ENCODE assay signal across 9 mouse cellular contexts in genomic region chr1:152992271-152993134, GRCm38 (mm10). TPM values are rescaled to one million over a fixed set of nuclear protein-coding genes. Genes with fewer than 3 reads are reported as not detected.
DNase-seq lines count a peak whose midpoint lies in the region; ATAC-seq and TF ChIP-seq lines count a peak whose summit lies in the region.
"Had no signal": no experiment of that assay in that cellular context is flagged by ENCODE, and none has a peak within 500 bp of the region (broad histone marks: within the 10 kb centered on the region; RNA-seq: fewer than 3 reads in every experiment).

No protein-coding gene starts in this region.

- H3K4me3 ChIP-seq in ES-Bruce4 (ENCODE audit: low read depth, low read length): 0 out of 2 replicates have a peak overlapping the region, but pooled peaks have one; percentile 34
- no peak overlapping the region for H3K4me3 ChIP-seq in lung, embryonic 15.5 days
- H3K4me3 ChIP-seq: forebrain, embryonic 12.5 days had no signal

- TF ChIP-seq POLR2A in ES-Bruce4 (IDR thresholded peaks at IDR 0.05; ENCODE audit: insufficient read depth, low read length): no peak

- H3K9me3 ChIP-seq in ES-Bruce4 (replicated peaks; ENCODE audit: control insufficient read depth, insufficient read depth, low read length, poor library complexity, severe bottlenecking): no peaks in the 10 kb centered on the region
- no peaks in the 10 kb centered on the region for H3K9me3 ChIP-seq in lung, embryonic 15.5 days
- H3K9me3 ChIP-seq: forebrain, embryonic 12.5 days had no signal

- TF ChIP-seq EP300 in ES-Bruce4 (IDR thresholded peaks at IDR 0.05; ENCODE audit: insufficient read depth, low read depth, low read length): peak; percentile 56

- peaks cover 1% of the 10 kb centered on the region for H3K4me1 ChIP-seq in ES-Bruce4 (ENCODE audit: control insufficient read depth, insufficient read depth, low read length)
- H3K4me1 ChIP-seq in lung, embryonic 15.5 days: no peaks in the 10 kb centered on the region
- H3K4me1 ChIP-seq: forebrain, embryonic 12.5 days had no signal

- ATAC-seq in lung, embryonic 15.5 days (ENCODE audit: borderline replicate concordance, extremely low read depth, low FRiP score, low TSS enrichment): peak; percentile 67
- ATAC-seq in CD4-positive, CD25-positive, alpha-beta regulatory T cell, adult 4 months: no peak

- no peak overlapping the region for H3K4me2 ChIP-seq in lung, embryonic 15.5 days
- H3K4me2 ChIP-seq: forebrain, embryonic 12.5 days had no signal

- no peak for TF ChIP-seq CTCF in ES-Bruce4 (IDR thresholded peaks at IDR 0.05; ENCODE audit: low read depth, low read length)

- no peaks in the 10 kb centered on the region for H3K36me3 ChIP-seq in ES-Bruce4 (ENCODE audit: control insufficient read depth, insufficient read depth, low read length, poor library complexity, severe bottlenecking)
- no peaks in the 10 kb centered on the region for H3K36me3 ChIP-seq in lung, embryonic 15.5 days
- H3K36me3 ChIP-seq: forebrain, embryonic 12.5 days had no signal

- H3K27me3 ChIP-seq in ES-Bruce4 (ENCODE audit: control insufficient read depth, insufficient read depth, low read length, poor library complexity, severe bottlenecking): no peaks in the 10 kb centered on the region
- H3K27me3 ChIP-seq in lung, embryonic 15.5 days: no peaks in the 10 kb centered on the region
- H3K27me3 ChIP-seq: forebrain, embryonic 12.5 days had no signal

- intact Hi-C loops in left cerebral cortex, postnatal 14 days (cut with DNase I): no loop called here
- intact Hi-C loops in left cerebral cortex, postnatal 4 days (cut with DNase I): no loop called here

- peak; percentile 20 to 59 for DNase-seq in gastrocnemius, adult 8-10 months (ENCODE audit: low spot score in 2 of 2)
- DNase-seq in gastrocnemius, postnatal 4 days (ENCODE audit: low spot score in 2 of 2): no peak
- DNase-seq in brain, adult 2 months (ENCODE audit: low read depth, low spot score): peak; percentile 93
- no peak for DNase-seq in left cerebral cortex, postnatal 14 days (ENCODE audit: low spot score in 2 of 2)
- no peak for DNase-seq in left cerebral cortex, postnatal 4 days

- peak overlapping the region; percentile 48 for H3K9ac ChIP-seq in ES-Bruce4 (ENCODE audit: low read depth, poor library complexity, severe bottlenecking)
- H3K9ac ChIP-seq in lung, embryonic 15.5 days: no peak overlapping the region
- H3K9ac ChIP-seq: forebrain, embryonic 12.5 days had no signal

- H3K27ac ChIP-seq in ES-Bruce4 (ENCODE audit: insufficient read depth, low read length): peak overlapping the region; percentile 96
- H3K27ac ChIP-seq in lung, embryonic 15.5 days: peak overlapping the region; percentile 71
- H3K27ac ChIP-seq: forebrain, embryonic 12.5 days had no signal

- 45% methylated on average over 6 of the region's 6 CpGs for WGBS in lung, embryonic 15.5 days

RNA-seq across cellular contexts. Expression of gene Nmnat2, which starts 37.7 kb away (rescaled TPM):
- under 1 TPM; 0.10 to 0.58 (median 0.16) TPM for total RNA-seq in gastrocnemius, adult 8-10 months (2022)
- total RNA-seq in gastrocnemius, postnatal 4 days (2021): 1 to 10 TPM; 2.0 to 3.4 TPM
- 31.1 and 35.6 TPM in 2 replicates for polyA plus RNA-seq in ES-Bruce4 (2011; ENCODE audit: insufficient read depth, insufficient read length, low read depth, missing spikeins)
- polyA plus RNA-seq in lung, embryonic 15.5 days (2015; fragmentation: Nextera tagmentation; extraction: Ambion mirVana): 4.3 and 5.0 TPM in 2 replicates
- 100 to 1,000 TPM; 137 to 141 TPM for total RNA-seq in left cerebral cortex, postnatal 14 days (2021)
- polyA plus RNA-seq in CD4-positive, CD25-positive, alpha-beta regulatory T cell, adult 4 months (2017; shearing (Covaris generic)): under 1 TPM; 0.78 to 0.80 TPM
- total RNA-seq in left cerebral cortex, postnatal 4 days (2021): 100 to 1,000 TPM; 152 to 155 TPM

Comparison
In these comparisons a context has a peak if more than half of its experiments do, and no peak if none do; other contexts are left out.
1. DNase-seq: peak in gastrocnemius, adult 8-10 months (2 of 2) and brain, adult 2 months (single experiment); none in gastrocnemius, postnatal 4 days (0 of 2), left cerebral cortex, postnatal 14 days (0 of 2) and left cerebral cortex, postnatal 4 days (single experiment).
2. RNA of gene Nmnat2, which starts 37.7 kb away (total RNA-seq): 152 to 155 TPM in left cerebral cortex, postnatal 4 days and 137 to 141 TPM in left cerebral cortex, postnatal 14 days; 2.0 to 3.4 TPM in gastrocnemius, postnatal 4 days and 0.10 to 0.58 TPM in gastrocnemius, adult 8-10 months; every median in the first group is over 10 times any median in the second.